Mouse (Mus musculus) gonadal fat pad, adult 2 months (tissue): ENCODE measurements around the gene Fxyd3. TPM values are rescaled to one million over a fixed set of nuclear protein-coding genes. Genes with fewer than 3 reads are reported as not detected.

Experiments
- DNase-seq: peaks from one replicate; pipeline ENCODE4 v3.0.0-alpha.2; 2012; ENCODE audit warnings: low read depth
- polyA plus RNA-seq: library from polyadenylated mRNA; depleted of rRNA; stranded (reverse); fragments of >200 nt; gene quantifications from 2 replicates; pipeline ENCODE4 v1.2.3, GENCODE M21; 2012

Gene Fxyd3
- polyA plus RNA-seq, 1 experiment = 80.0 TPM

DNA sequence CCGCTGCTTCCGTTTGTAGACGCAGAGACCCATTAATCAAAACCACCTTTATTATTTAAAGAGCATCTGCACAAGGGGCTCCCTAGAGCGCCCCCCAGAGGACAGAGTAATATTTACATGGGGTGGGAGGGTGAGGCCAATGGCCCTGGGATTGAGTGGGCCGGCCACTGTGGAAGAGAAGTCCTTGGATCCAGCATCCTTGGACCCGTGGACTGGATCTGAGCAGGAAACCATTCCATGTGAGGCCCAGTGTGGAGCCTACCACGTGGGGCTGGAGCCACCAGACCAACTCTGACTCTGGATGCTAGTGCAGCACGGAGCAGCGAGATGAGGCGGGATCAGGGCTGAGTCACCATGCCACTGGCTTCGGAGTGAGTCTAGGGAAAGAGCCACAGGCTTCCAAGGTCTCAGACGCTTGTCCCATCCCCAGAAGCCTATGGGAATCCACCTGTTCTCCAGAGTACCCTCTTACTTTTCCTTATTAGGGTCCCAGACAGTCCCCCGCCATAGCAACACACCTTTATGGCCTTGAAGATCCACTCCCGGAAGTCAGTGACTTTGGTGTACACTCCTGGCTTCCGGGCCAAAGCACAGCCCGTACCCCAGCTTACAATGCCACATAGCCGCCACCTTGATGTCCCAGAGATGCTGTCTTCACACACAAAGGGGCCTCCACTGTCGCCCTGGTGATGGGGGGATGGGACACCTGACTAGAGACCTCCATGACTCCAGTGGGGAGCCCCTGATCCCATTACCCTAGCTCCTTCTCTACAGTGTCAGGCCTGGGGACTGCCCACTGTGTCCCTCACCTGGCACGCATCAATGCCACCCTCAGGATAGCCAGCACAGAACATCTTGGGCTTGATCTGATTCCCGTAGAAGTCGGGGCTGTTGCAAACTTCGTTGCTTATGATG is 22.4 kb upstream of the Fxyd3 start:
- no peak for DNase-seq

DNA sequence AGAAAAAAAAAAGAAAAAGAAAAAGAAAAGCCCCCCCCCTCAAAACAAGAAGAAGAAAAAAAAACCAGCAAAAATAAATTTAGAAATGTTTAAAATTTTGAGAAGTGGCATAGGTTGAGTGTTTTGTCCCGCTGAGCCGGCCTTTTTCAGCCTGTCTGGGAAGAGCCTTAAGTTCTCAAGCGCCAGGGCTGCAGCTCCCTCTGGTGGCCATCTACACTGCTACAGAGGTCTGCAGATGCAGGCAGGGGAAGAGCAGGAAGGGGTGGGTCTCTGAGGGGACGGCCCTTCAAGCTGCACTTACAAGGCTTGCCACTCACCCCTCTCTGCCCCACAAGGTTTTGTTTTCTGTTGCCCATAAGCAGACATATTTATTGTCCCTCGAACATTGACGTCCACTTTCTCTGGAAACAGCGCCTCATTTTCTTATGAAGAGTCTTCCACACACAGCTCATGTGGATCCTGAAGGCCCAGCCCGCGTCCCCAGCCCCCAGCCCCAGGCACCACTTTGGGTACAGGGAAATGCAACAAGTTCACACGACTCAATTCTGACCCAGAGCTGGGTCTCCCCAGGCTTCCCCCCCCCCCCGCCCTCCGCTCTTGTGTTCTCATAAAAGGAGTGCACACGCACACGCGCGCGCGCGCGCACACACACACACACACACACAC is 21.2 kb upstream of the Fxyd3 start:
- DNase-seq = no peak

DNA sequence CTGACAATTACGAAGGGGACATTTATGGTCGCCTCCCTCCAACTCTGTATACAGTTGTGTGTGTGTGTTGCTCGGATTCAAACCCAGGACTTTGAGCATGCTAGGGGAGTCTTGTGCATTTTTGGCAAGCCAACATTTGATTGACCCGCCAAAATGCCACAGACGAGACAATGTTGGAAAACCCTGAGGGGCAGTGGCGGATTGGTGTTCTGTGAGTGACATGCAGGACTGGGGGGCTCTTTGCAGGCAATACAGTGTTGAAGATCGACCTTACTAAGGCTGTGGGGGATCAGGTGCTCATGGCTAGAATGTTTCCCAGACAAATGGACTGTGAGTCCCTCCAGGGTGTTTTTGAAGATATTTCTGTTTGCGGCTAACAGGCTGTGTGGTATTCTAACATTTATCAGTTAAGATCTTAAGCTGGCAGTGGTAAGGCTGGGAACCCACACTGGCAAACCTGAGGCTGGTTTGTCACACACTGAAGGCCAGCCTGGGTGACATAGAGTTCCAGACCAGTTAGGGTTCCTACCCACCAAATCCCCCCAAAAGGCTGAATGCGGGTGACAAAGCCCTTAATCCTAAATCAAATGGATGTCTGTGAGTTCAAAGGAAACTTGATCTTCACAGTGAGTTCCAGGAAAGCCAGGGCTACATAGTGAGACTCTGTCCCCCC is 20.5 kb upstream of the Fxyd3 start:
- DNase-seq = no peak

DNA sequence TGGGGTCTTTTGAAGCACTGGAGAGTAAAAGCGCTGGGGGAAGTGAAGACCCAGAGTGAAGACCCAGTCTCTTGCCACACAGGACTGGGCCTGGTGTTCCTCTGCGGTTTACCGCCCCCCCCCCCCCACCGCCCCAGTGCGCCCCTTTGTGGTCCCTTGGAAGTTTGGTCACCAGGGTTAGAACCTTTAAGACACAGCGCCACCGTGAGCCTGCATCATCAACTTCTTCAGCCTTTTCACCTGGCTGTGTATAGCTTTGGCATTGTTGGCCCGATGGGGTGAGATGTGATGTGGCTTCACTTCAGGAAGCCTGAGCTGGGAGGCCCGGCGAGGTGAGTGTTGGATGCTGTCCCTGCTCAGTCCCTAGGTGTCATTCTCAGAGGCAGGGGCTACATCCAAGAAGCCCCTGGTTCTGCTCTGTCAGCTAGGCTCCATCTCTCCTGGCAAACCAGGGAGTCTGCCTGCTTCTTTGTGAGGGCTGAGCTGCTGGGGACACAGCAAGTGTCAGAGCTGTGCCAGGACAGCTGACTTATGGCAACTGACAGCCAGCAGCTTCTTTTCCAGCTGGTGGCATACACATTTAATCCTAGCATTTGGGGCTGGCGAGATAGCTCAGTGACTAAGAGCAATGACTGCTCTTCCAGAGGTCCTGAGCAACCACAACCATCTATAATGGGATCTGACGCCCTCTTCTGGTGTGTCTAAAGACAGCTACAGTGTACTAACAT is 18.4 kb upstream of the Fxyd3 start:
- no peak for DNase-seq

DNA sequence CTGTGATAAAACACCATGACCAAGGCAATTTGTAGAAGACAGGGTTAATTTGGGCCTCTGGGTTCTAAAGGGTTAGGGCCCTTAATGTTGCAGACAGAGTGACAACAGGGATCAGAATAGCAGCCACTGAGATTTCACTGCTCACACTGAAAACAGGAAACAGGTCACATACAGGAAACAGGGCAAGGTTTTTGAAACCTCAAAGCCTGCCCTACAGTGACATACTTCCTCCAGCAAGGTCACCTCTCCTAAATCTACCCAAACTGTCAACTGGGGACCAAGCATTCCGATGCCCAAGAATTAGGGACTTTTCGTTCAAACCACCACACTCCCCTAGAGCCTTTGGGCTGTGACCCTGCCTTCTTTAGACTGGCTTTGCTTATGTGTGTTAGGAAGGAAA is 13.2 kb upstream of the Fxyd3 start:
- no peak for DNase-seq

DNA sequence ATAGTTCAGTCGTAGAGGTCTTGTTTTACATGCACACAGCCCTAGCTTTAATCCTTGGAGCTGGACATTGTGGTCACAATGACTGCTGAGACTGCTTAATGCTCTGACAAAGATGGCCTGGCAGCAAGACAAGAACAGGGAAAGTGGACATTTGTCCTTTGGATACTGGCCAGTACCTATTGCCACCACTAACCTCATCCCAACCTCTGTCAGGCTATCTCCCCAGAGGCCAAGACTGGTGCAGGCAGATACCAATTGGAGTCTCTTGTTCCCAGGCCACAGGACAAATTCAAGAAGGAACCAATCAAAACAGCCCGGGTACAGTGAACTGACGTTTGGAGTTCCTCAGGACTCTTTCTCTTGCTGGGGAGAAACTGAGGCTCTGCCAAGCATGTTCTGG is 11.7 kb upstream of the Fxyd3 start:
- DNase-seq = no peak

DNA sequence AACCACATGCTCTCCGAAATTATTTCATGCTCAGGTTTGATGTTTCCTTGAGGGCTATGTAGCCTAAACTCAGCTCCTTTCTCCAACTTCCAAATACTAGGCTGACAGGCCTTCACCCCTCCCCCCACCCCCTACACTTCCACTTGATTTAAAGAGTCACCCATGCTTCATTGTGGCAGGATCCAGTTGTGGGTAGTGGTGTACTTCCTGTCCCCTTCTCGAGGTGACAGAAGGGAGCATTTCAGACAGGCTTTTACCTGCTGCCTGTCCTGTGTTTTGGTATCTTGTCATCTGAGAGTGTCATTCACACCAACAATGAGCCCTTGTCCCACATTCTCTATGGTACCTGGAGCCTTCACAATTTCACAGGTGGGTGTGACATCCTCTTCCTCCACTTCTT is 10.8 kb upstream of the Fxyd3 start:
- no peak for DNase-seq

DNA sequence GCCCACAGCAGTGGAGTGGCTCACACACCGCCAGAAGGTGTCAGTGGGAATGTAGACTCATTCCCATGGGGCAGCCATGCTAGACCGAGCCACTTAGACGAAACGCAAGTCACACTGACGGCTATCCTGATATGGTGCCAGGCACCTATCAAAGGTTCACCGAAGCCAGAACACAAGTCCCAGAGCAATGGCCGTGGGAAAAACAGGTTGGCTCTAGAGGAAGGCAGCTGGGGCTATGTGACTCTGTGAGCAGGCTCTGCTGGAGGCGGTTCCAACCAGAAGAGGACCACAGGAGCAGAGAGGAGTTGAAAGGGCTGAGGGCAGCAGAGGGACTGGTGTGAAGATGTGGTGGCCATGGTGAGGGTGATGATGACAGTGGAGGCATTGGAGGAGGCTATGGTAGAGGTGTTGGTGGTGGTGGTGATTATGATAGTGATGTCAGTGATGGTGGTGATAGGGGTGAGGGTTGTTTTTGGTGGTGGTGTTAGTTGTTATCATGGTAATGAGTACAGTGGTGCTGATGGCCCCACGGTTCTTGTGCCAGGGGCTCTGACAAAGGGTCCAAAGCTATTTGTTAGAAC is 9.8 kb upstream of the Fxyd3 start:
- DNase-seq = no peak

DNA sequence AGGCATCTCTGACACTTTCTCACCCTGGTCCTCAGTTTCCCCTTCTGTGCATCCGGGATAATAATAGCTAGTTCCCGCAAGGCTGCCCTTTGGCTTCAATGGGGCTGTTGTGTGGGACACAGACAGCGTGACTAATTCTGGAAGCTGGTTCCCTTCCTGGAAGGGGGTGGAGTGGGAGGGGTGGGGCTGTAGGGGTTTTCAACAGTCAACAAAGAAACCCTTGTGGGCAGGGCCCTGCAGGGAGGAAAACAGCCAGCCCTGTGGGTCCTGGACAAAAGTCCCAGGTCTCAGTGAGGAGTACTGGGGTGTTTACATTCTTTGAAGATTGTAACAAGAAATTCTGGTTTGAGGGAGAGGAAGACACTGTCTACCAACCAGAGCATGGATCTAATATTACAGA is 8.7 kb upstream of the Fxyd3 start:
- no peak for DNase-seq

DNA sequence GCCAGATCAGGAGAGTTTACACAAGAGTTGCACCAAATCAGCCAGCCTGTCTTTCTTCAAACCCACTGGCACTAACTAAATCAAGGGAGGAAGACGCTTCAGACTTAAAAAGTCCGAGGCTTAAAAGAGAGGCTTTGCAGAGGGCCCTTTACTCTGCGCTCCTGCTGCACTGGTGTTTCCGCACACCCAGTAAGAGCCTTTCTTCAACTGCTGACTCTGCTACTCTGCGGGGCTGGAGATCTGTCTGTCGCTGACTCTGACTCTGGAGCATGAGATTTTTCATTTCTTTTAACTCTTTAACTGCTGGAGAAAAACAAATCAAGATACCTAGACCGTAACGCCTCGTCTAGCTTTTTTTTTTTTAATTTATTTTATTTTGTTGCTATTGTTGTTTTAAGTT is 7.6 kb upstream of the Fxyd3 start:
- DNase-seq = no peak

DNA sequence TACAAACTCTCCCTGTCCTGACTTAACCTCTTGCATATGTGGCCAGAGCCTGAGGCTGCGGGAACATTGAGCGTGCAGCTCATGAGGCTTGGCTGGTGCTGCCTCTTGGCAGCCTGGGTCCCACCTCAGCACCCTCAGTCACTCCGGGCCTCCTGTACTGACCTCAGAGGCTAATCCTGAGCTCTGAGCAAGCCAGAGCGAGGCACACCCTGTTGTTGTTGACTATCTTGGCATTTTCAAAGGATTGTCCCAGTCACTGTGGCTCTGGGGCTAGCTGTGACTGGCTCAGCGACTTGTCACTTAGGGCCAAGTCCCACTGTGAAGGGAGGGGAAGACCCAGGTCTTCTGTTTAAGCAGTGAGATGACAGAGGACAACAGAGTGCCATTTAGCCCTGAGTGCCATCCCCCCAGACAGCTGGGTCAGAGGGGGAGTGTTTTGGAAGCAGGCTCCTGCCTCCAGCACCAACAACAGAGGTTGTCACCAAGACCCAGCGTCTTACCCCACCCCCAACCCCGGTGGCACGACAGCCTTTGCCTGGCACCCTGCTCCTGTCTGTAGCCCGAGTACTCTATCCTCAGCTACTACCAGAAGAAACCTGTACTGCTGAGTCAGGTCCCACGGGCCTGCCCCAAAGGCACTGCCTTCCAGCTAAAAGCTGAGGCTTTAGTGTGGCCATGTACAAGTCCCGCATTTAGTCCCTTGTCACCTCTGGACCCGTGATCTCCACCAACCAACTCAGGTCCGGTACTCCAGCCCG is 6.5 kb upstream of the Fxyd3 start:
- no peak for DNase-seq

DNA sequence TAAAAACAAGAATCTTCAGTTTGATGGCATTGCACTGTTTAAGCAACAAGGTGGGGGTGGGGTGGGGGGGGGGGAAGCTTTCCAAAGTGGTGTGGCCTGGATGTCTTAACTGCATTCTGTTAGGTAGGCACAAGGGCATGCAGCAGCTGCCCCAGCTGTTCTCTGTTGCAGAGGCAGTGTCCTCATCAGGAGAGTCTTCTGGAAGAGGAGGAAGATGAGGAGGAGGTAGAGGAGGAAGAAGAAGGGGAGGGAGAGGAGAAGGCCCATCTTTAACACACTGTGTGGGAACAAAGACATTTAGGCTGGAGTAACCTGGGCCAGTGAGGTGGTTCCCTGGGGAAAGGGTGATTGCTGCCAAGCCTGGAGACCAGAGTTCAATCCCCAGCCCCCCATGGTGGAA is 5.6 kb upstream of the Fxyd3 start:
- DNase-seq = no peak

DNA sequence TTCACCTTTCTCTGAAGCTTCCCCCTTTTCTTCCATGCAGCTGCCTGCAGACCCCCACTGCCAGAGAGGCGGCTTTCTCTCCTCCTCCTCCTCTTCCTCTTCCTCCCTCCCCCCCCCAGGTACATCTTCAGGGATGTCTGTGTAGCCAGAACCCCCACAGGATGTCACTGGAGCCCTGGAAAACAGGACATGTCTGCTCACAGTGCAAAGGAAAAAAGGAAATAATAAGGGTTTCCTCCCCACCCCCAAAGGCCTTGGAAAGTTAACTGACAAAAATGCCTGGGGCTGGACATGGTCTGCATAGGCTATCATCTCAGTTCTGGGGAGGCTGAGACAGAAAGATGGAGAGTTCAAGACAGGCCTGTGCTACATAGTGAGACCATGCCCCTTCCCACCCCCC is 4.6 kb upstream of the Fxyd3 start:
- no peak for DNase-seq

DNA sequence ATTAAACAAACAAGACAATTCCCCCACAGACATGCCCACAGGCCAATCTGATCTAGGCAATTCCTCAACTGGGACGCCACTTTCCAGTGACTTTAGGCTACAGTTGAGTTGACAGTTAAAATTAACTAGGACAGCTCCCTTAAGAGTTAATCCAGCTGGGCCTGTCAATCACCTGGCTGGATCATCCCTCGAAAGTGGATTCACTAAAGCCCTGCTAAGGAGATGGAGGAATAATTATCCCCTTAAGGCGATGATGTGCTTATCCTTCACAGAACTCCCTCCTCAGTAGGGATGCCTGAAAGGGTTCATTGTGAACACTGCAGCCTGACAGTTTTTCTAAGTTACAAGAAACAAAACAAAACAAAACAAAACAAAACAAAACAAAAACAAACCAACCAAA is 4.1 kb upstream of the Fxyd3 start:
- DNase-seq = no peak

DNA sequence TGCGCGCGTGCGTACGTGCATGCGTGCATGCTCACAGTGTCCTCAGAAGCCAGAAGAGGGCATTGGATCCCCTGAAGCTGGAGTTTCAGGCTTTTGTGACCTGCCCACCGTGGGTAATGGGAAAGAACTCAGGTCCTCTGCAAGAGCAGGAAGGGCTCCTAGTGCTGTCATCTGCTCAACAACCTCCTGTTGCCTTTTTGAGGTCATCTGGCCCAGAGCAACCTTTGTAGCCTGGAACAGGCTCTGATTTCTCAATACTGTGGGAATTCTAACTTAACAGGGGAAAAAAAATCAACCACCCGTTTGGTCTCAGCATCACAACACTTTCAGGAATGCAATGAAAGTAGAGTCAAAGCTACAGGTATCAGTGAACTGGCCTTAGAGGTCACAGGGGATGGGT is 3.2 kb upstream of the Fxyd3 start:
- DNase-seq = no peak

DNA sequence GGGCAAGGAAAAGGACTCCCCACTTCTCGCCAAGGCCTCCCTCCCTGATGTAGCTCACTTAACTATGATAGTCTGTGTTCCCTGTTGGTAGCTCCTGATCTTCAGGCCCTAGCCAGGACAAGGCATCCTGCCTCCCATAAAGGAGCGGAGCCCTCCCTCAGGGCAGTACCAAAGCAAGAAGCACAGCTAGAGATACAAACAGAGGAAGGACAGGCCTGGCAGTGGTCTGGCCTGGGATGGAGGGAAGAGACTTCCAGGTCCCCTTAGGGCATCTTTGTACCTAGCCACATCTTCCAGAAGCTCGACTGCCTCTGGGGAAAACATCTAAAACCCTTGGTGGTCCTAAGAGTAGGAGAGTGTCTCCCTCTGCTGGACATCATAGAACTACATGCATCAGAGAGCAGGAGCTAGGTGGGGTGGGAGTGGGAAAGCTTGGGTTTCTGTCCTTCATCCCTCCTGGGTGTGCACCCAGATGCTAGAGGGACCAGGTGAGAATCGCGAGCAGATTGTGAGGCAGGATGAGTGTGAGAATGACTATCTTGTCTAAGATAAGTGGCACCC is 1.5 kb upstream of the Fxyd3 start:
- DNase-seq = no peak

DNA sequence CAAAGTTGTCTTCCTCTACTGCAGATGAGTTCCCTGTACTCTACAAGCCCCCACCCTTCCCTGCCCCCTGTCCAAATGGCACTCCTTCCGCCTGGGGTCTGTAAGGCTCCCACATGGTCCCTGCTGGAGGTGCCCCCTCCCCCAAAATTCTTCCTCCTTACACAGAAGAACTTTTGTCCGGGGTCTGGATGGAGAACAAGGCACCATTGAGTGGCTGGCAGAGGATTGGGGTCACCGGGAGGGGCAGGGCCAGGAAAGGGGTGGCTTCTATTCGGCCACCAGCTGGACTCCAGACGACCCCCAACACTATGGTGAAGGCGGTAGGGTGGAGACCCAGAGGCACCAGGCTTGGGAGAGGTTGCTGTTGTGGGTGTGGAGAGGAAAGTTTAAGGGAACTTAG is 966 bp upstream of the Fxyd3 start:
- DNase-seq = no peak

DNA sequence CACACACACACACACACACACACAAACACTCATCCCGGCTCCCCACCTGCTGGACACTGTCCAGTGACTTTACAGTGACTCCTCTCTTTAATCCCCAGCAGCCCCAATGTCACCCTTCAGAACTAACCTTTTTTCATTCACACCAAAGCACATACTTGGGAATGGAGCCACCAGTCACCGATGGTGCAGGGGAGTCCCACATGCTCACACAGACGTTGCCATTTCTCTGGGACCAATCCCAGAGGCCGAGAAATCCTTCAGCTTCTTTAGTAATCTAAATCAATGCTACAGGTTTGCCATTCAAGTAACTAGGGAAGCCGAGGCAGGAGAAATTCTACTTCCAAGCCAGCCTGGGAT is 1.8 kb downstream of the Fxyd3 start:
- no peak for DNase-seq

DNA sequence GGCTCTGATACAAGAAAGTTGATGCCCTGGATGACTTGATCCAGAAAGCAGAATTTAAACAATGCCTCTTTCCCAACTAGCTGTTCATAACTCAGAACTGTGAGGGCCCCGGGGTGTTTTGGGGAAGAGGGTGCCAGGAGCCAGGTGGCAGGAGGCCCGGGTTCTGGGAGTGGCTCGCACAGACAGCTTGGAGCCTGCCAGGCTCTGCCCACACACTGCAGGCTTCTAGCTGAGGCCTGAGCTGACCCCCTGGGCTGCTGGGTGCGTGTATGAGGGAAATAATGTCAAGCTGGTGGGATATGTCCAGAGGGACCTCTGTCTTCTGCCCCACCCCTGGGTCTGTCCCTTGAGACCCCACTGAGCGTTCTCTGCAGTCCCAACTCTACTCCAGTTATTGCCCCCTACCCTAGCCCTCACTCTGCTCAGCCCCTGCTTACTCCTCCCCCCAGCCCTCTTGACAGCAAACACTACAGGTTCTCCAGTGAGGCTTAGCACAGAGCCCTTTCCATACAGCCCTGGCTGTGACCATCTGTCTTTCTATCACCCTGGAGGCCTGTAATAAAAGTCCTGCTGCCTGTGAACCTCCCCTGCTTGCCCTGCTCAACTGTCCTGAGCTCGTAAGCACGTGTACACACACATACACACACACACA is 2.3 kb downstream of the Fxyd3 start:
- DNase-seq = peak; percentile 81

DNA sequence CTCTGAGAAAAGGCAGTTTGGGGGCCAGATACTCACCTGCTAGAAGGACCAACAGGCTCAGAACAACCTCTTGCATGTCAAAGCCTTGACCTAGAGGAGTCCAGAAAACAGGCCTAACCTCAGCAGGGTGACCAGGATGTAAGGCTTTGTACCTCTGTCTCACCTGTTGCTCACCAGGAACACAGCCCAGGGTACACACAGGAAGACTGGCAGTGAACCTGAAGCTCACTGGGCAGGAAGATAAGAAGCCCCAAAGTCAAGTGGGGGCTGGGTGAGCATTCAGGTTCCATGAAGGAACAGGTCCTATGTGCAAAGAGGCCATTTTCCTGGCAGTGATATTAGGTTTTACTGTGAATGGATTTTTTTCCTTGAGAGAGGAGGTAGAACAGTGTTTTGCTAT is 3.0 kb downstream of the Fxyd3 start:
- DNase-seq = no peak
